Mouse (Mus musculus) heart, postnatal 0 days (tissue): Measurements from ENCODE around the gene Neu2.

Experiments used
- CTCF ChIP-seq: IDR thresholded peaks from 2 replicates; pipeline ENCODE4 v1.5.1; 2016; ENCODE audit warnings: antibody characterized with exemption, control low read depth, low read depth
- EP300 ChIP-seq: IDR thresholded peaks from 2 replicates; pipeline ENCODE4 v1.6.1; 2016; ENCODE audit warnings: antibody characterized with exemption, low read depth

- TF ChIP-seq CTCF (no peak), EP300 (no peak)
Observed at GRCm38 (mm10) chr1:87603389-87603788, 93.7 kb downstream of the Neu2 start.
